Comparison of ENCODE assay signal across 11 mouse cellular contexts in genomic region chr7:90059249-90059628, GRCm38 (mm10).
DNase-seq lines count a peak whose midpoint lies in the region; ATAC-seq and TF ChIP-seq lines count a peak whose summit lies in the region.
"Had no signal": no experiment of that assay in that cellular context is flagged by ENCODE, and none has a peak within 500 bp of the region (broad histone marks: within the 10 kb centered on the region; RNA-seq: fewer than 3 reads in every experiment).

No protein-coding gene starts in this region.

- no peaks in the 10 kb centered on the region for H3K36me3 ChIP-seq in kidney, postnatal 0 days (ENCODE audit: insufficient read depth, low read length)
- no peaks in the 10 kb centered on the region for H3K36me3 ChIP-seq in kidney, embryonic 14.5 days (ENCODE audit: control insufficient read depth, insufficient read depth, low read length)
- H3K36me3 ChIP-seq in CH12.LX (replicated peaks in 1 of 2; ENCODE audit: control insufficient read depth in 1 of 2, insufficient read depth in 1 of 2, low read length in 1 of 2), result no peaks in the 10 kb centered on the region
- H3K36me3 ChIP-seq in embryonic facial prominence, embryonic 15.5 days, result no peaks in the 10 kb centered on the region
- H3K36me3 ChIP-seq in lung, embryonic 16.5 days (ENCODE audit: control insufficient read depth, insufficient read depth, low read length), result no peaks in the 10 kb centered on the region
- H3K36me3 ChIP-seq in hindbrain, embryonic 12.5 days, result no peaks in the 10 kb centered on the region
- H3K36me3 ChIP-seq: hindbrain, embryonic 15.5 days had no signal

- H3K9ac ChIP-seq in kidney, postnatal 0 days (ENCODE audit: low read depth, low read length), result no peak overlapping the region
- no peak overlapping the region for H3K9ac ChIP-seq in kidney, embryonic 14.5 days (ENCODE audit: low read depth, low read length)
- H3K9ac ChIP-seq in CH12.LX (ENCODE audit: insufficient read depth, low read depth), result no peak overlapping the region
- no peak overlapping the region for H3K9ac ChIP-seq in embryonic facial prominence, embryonic 15.5 days
- no peak overlapping the region for H3K9ac ChIP-seq in lung, embryonic 16.5 days (ENCODE audit: low read length)
- H3K9ac ChIP-seq in hindbrain, embryonic 12.5 days, result no peak overlapping the region
- H3K9ac ChIP-seq: hindbrain, embryonic 15.5 days had no signal

- WGBS in kidney, postnatal 0 days, result 56% methylated on average over 8 of the region's 8 CpGs
- 60% methylated on average over 8 of the region's 8 CpGs for WGBS in kidney, embryonic 14.5 days
- 61% methylated on average over 8 of the region's 8 CpGs for WGBS in embryonic facial prominence, embryonic 15.5 days
- WGBS in lung, embryonic 16.5 days, result 45% methylated on average over 8 of the region's 8 CpGs
- 65% methylated on average over 8 of the region's 8 CpGs for WGBS in hindbrain, embryonic 12.5 days

- H3K4me2 ChIP-seq in kidney, postnatal 0 days (ENCODE audit: low read length), result no peak overlapping the region
- no peak overlapping the region for H3K4me2 ChIP-seq in kidney, embryonic 14.5 days (replicated peaks; ENCODE audit: low read depth, low read length)
- peak overlapping the region; percentile 13 for H3K4me2 ChIP-seq in CH12.LX (ENCODE audit: insufficient read depth, low read depth, poor library complexity, severe bottlenecking)
- H3K4me2 ChIP-seq in embryonic facial prominence, embryonic 15.5 days (replicated peaks), result no peak overlapping the region
- no peak overlapping the region for H3K4me2 ChIP-seq in lung, embryonic 16.5 days (ENCODE audit: low read depth, low read length)
- no peak overlapping the region for H3K4me2 ChIP-seq in hindbrain, embryonic 12.5 days (replicated peaks)
- H3K4me2 ChIP-seq: hindbrain, embryonic 15.5 days had no signal

- H3K4me3 ChIP-seq in kidney, postnatal 0 days (replicated peaks; ENCODE audit: low read depth, low read length), result no peak overlapping the region
- H3K4me3 ChIP-seq in kidney, embryonic 14.5 days (ENCODE audit: low read length), result no peak overlapping the region
- H3K4me3 ChIP-seq in CH12.LX (replicated peaks in 1 of 3; ENCODE audit: low read depth in 2 of 3, low read length in 2 of 3, poor library complexity in 1 of 3), result no peak overlapping the region
- no peak overlapping the region for H3K4me3 ChIP-seq in embryonic facial prominence, embryonic 15.5 days (replicated peaks)
- no peak overlapping the region for H3K4me3 ChIP-seq in lung, embryonic 16.5 days (ENCODE audit: low read length)
- H3K4me3 ChIP-seq in hindbrain, embryonic 12.5 days, result no peak overlapping the region
- H3K4me3 ChIP-seq: hindbrain, embryonic 15.5 days had no signal

- no peak for DNase-seq in kidney, postnatal 0 days (ENCODE audit: low spot score)
- DNase-seq in CH12.LX (ENCODE audit: extremely low read depth), result peak; percentile 73
- no peak for DNase-seq in ovary, postnatal 10 days (ENCODE audit: low spot score)
- DNase-seq in right cerebral cortex, postnatal 4 days, result no peak
- DNase-seq: gastrocnemius, postnatal 10 days; midbrain, embryonic 14.5 days had no signal

- ATAC-seq in kidney, postnatal 0 days (replicated peaks; ENCODE audit: low FRiP score, low read depth), result no peak
- ATAC-seq in kidney, embryonic 14.5 days (ENCODE audit: low FRiP score, low TSS enrichment), result no peak
- ATAC-seq in embryonic facial prominence, embryonic 15.5 days (ENCODE audit: insufficient number of reproducible peaks, low FRiP score, low TSS enrichment, low read depth), result 0 out of 2 replicates have a peak, but pooled peaks have one; percentile 3
- ATAC-seq in lung, embryonic 16.5 days (ENCODE audit: low read depth), result peak; percentile 27; the same call in 1 of the 2 replicates
- no peak for ATAC-seq in hindbrain, embryonic 12.5 days (ENCODE audit: low FRiP score)

- TF ChIP-seq EP300 in CH12.LX (IDR thresholded peaks at IDR 0.05; ENCODE audit: low read length), result no peak

- TF ChIP-seq RAD21 in CH12.LX (IDR thresholded peaks at IDR 0.05; ENCODE audit: low read depth, low read length), result no peak

- H3K9me3 ChIP-seq in kidney, postnatal 0 days (replicated peaks; ENCODE audit: low read length), result no peaks in the 10 kb centered on the region
- no peaks in the 10 kb centered on the region for H3K9me3 ChIP-seq in kidney, embryonic 14.5 days (ENCODE audit: control insufficient read depth, low read length)
- no peaks in the 10 kb centered on the region for H3K9me3 ChIP-seq in CH12.LX (replicated peaks; ENCODE audit: low read length)
- H3K9me3 ChIP-seq in embryonic facial prominence, embryonic 15.5 days (replicated peaks), result no peaks in the 10 kb centered on the region
- H3K9me3 ChIP-seq in lung, embryonic 16.5 days (ENCODE audit: control insufficient read depth, low read length), result no peaks in the 10 kb centered on the region
- H3K9me3 ChIP-seq in hindbrain, embryonic 12.5 days (replicated peaks), result no peaks in the 10 kb centered on the region
- H3K9me3 ChIP-seq: hindbrain, embryonic 15.5 days had no signal

- TF ChIP-seq CTCF in kidney, postnatal 0 days (IDR thresholded peaks at IDR 0.05; ENCODE audit: low read depth), result no peak
- TF ChIP-seq CTCF in CH12.LX (conservative IDR thresholded peaks at IDR 0.05 in 1 of 2, IDR thresholded peaks at IDR 0.05 in 1 of 2; ENCODE audit: low read depth in 2 of 2, low read length in 2 of 2), result no peak

- peaks cover 19% of the 10 kb centered on the region for H3K4me1 ChIP-seq in kidney, postnatal 0 days (replicated peaks; ENCODE audit: insufficient read depth, low read length)
- peaks cover 6% of the 10 kb centered on the region for H3K4me1 ChIP-seq in kidney, embryonic 14.5 days (ENCODE audit: control insufficient read depth, insufficient read depth, low read length)
- H3K4me1 ChIP-seq in CH12.LX (ENCODE audit: control insufficient read depth in 1 of 2, insufficient read depth in 2 of 2), result peaks cover 22 to 52% of the 10 kb centered on the region in 2 experiments
- H3K4me1 ChIP-seq in embryonic facial prominence, embryonic 15.5 days, result peaks cover 24% of the 10 kb centered on the region
- H3K4me1 ChIP-seq in lung, embryonic 16.5 days (replicated peaks; ENCODE audit: control insufficient read depth, insufficient read depth, low read length), result peaks cover 26% of the 10 kb centered on the region
- no peaks in the 10 kb centered on the region for H3K4me1 ChIP-seq in hindbrain, embryonic 12.5 days
- H3K4me1 ChIP-seq: hindbrain, embryonic 15.5 days had no signal

- H3K27ac ChIP-seq in kidney, postnatal 0 days, result peak overlapping the region; percentile 32; the same call in 1 of the 2 replicates
- no peak overlapping the region for H3K27ac ChIP-seq in kidney, embryonic 14.5 days (ENCODE audit: low read depth, low read length)
- H3K27ac ChIP-seq in CH12.LX (ENCODE audit: insufficient read depth, low read depth), result peak overlapping the region; percentile 43
- peak overlapping the region; percentile 45; the same call in 1 of the 2 replicates for H3K27ac ChIP-seq in embryonic facial prominence, embryonic 15.5 days (replicated peaks)
- peak overlapping the region; percentile 73 for H3K27ac ChIP-seq in lung, embryonic 16.5 days (ENCODE audit: low read length)
- no peak overlapping the region for H3K27ac ChIP-seq in hindbrain, embryonic 12.5 days
- H3K27ac ChIP-seq: hindbrain, embryonic 15.5 days had no signal

- no peaks in the 10 kb centered on the region for H3K79me2 ChIP-seq in CH12.LX (replicated peaks; ENCODE audit: control insufficient read depth, extremely low read depth, insufficient read depth, poor library complexity, severe bottlenecking)

- in situ Hi-C loops in CH12.LX (cut with MboI; ENCODE audit: low pct_ligation_motif_present, low pct_unique_long_range_greater_than_20kb, low sequenced_read_pairs), result no loop called here

- peak; percentile 35; the same call in 1 of the 2 replicates for TF ChIP-seq POLR2A in CH12.LX (IDR thresholded peaks at IDR 0.05; ENCODE audit: low read depth, low read length)

- no peaks in the 10 kb centered on the region for H3K27me3 ChIP-seq in kidney, postnatal 0 days (ENCODE audit: insufficient read depth, low read length)
- no peaks in the 10 kb centered on the region for H3K27me3 ChIP-seq in kidney, embryonic 14.5 days (ENCODE audit: control insufficient read depth, insufficient read depth, low read length)
- H3K27me3 ChIP-seq in CH12.LX (replicated peaks), result no peaks in the 10 kb centered on the region
- H3K27me3 ChIP-seq in embryonic facial prominence, embryonic 15.5 days, result no peaks in the 10 kb centered on the region
- H3K27me3 ChIP-seq in lung, embryonic 16.5 days (ENCODE audit: control insufficient read depth, insufficient read depth, low read depth, low read length), result no peaks in the 10 kb centered on the region
- no peaks in the 10 kb centered on the region for H3K27me3 ChIP-seq in hindbrain, embryonic 12.5 days
- H3K27me3 ChIP-seq: hindbrain, embryonic 15.5 days had no signal

- dilution Hi-C loops in CH12.LX (cut with MboI; ENCODE audit: extremely low pct_ligation_motif_present, extremely low pct_unique_long_range_greater_than_20kb, low sequenced_read_pairs), result no loop called here

TF ChIP-seq in CH12.LX, 34 proteins besides CTCF, POLR2A, EP300 and RAD21:
- TF ChIP-seq ELF1 (IDR thresholded peaks at IDR 0.05; ENCODE audit: low read depth, low read length) (peak; percentile 67), CHD1 (IDR thresholded peaks at IDR 0.05; ENCODE audit: low read depth, low read length) (0 out of 2 replicates have a peak, but pooled peaks have one; percentile 28), ZC3H11A (IDR thresholded peaks at IDR 0.05; ENCODE audit: low read depth, low read length) (no peak), MYC (IDR thresholded peaks at IDR 0.05; ENCODE audit: low read depth, low read length) (no peak), GABPA (IDR thresholded peaks at IDR 0.05; ENCODE audit: insufficient replicate concordance, low read depth, low read length) (no peak), UBTF (IDR thresholded peaks at IDR 0.05; ENCODE audit: low read depth, low read length) (no peak)

Comparison
In these comparisons a context has a peak if more than half of its experiments do, and no peak if none do; other contexts are left out.
1. H3K27ac ChIP-seq: peak in kidney, postnatal 0 days (single experiment), CH12.LX (single experiment), embryonic facial prominence, embryonic 15.5 days (single experiment) and lung, embryonic 16.5 days (single experiment); none in kidney, embryonic 14.5 days (single experiment) and hindbrain, embryonic 12.5 days (single experiment).
2. ATAC-seq: peak in embryonic facial prominence, embryonic 15.5 days (single experiment) and lung, embryonic 16.5 days (single experiment); none in kidney, postnatal 0 days (single experiment), kidney, embryonic 14.5 days (single experiment) and hindbrain, embryonic 12.5 days (single experiment).